Mouse (Mus musculus) layer of hippocampus, postnatal 36 days (tissue): ENCODE measurements around the gene Deup1. TPM values are rescaled to one million over a fixed set of nuclear protein-coding genes. Genes with fewer than 3 reads are reported as not detected.
"Not testable (repeated sequence)": the region's sequence is repeated elsewhere in the genome, so short reads cannot be mapped to it uniquely, and the experiment has no call there.

Source experiments
- DNase-seq, 2 experiments: peaks; one replicate each; pipeline ENCODE4 v3.0.0; 2022
- total RNA-seq, 2 experiments: library from RNA; stranded (reverse); gene quantifications; 2 replicates each; pipeline ENCODE4 v1.2.3; 2021

The Deup1 gene
- total RNA-seq, 2 experiments from 2014 or later, result 0.33 to 1.1 TPM

GRCm38 (mm10) chr9:15587157-15587854 is 40.4 kb downstream of the Deup1 start:
- no peak for DNase-seq

DNA sequence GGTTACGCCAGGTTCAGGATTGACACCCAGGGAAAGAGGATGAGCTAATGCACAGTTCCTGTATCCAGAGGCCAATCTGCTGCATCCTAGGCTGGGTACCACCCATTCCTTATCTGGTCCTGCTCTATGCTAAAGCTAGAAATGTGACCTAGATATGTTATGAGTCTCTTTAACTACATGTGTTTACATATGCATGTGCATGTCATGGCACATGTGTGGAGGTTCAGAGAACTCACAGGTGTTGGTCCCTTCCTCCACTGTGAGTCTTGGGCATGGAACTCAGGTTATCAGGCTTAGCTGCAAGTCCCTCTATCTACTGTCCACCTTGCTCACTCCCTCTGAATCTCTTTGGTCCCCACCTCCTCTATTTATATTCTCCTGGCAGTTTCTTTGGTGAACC is 41.8 kb downstream of the Deup1 start:
- no peak for DNase-seq

- no peak for DNase-seq
Observed at GRCm38 (mm10) chr9:15584209-15584608, 43.5 kb downstream of the Deup1 start.

GRCm38 (mm10) chr9:15582026-15582425 is 45.7 kb downstream of the Deup1 start:
- no peak for DNase-seq

- DNase-seq, result no peak
Observed at GRCm38 (mm10) chr9:15580176-15580575, 47.6 kb downstream of the Deup1 start.

DNA sequence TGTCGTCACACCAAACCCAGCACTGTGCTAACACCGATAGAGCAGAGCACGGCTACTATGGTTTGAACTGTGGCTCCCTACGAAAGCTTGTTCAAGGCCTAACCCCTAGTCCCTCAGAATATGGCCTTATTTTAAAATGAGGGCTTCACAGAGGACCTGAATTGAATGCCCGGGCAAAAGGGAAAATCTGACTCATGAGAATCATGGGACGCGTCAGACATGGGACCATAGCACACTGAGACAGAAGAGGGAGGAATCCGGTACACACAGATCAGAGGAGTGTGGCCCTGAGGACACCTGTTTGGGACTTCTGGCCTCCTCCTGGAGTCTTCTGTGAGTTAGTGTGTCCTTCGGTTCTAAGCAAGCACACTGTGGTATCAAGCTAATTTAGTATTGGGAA is 48.8 kb downstream of the Deup1 start:
- no peak for DNase-seq

- no peak for DNase-seq
Observed at GRCm38 (mm10) chr9:15578427-15578826, 49.3 kb downstream of the Deup1 start.

DNA sequence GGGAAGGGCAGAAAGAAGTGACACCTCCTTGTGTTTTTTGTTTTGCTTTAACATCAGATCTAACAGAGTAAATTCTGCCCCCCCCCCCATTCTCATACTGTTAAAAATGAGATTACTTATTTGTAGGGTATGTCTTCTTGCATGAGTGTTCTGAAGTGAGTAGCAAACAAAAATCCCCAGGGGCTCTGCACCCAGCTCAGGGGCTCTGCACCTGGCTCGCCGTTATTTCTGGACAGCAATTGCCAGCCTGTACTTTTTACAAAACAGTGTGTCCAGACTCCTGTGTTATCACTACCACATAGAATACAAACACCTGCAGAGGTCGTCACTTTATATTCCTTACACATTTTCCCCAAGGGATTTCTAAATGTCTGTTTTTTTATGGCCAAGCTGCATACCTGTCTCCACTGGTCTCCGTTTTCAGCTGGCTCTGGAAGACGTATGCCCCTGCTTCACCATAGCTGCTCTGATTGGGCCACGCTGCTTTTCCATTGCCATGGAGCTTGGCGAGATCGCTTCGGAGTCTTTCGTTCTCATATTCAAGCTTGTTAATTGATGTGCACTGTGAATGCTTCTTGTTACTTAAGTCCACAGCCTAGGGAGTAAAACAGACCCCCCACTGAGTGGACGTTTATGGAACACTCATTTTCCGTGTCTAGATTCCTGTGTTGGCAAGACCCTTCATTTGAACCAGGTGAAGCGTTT is 52.8 kb downstream of the Deup1 start:
- DNase-seq, result no peak

- DNase-seq, result no peak
Observed at GRCm38 (mm10) chr9:15562353-15562752, 65.4 kb downstream of the Deup1 start.

DNA sequence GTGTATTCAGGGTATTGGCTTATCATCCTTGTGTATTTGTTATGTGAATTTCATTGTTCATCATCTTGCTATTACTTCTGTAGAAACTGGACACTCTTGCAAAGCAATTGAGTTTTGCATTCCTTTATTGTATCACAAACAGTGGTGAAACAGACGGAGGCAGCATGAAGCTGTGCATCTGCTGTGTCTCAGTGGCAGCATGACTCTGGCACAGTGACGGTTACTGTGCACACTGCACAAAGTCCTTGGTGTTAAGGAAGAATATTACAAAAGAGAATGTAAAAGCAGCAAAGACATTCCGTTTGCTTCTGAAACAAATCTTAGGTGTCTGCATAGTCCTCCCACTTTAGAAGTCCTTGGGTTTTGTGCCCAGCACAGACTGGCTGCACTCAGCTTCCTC is 67.3 kb downstream of the Deup1 start:
- DNase-seq, result no peak

DNA sequence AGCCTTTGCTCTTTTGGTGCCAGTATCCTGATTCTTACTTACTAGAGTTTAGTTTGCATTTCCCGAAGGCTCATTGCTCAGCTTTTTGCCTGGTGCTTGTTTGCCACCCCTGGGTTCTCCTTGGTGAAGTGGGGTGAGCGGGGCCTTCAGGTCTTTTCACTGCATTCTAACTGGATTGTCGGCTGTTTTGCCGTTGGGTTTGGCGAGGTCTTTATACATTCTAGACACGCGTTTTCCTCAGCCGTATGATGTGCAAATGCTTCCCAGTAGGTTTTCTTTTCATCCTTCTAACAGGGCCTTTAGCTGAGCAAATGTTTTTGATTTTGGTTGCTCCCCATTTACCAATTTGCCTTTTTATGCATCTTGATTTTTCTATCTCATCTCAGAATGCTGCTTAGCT is 74.4 kb downstream of the Deup1 start:
- no peak for DNase-seq

DNA sequence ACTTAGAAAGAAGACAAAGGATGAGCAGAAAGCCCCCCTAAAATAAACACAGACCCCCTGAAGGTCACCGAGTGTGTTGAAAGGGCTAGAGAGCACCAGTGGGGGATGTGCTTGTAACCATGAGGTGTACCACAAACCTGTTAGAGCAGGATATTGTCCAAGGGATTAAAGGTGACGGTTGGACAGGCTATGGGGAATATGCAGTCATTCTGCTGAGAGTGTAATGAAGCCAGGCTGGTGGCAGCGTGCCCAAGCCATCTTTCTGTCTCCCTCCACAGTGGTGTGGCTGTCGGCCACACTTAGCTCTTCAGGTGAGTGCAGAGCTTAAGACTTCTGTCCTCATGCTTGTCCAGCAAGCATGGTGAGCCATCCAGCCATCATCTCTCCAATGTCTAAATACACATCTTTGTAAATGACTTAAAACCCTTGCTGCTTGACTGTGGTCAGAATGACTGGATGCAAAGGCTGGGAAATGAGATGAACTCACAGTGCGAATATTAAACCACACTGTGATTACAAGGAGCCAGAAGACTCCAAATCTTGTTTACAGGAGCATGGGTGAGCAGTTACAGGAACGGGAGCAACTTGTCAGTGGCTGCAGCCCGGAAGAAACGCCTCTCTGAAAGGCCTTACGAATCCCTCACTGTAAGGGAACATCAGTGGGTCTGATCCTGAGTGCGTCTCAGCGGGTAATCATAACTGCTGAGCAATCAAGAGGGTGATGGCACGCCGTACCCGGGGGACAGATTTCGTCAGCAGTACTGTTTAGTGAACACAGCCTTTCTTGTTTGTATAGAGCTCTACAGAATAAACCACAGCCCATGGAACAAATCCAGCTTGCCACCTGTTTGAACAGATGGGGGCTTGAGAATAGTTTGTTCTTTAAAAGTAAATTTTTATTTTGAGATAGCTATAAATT is 75.5 kb downstream of the Deup1 start:
- DNase-seq, result peak; percentile 21 to 33

GRCm38 (mm10) chr9:15551073-15551472 is 76.7 kb downstream of the Deup1 start:
- not testable (repeated sequence) for DNase-seq

GRCm38 (mm10) chr9:15550461-15550961 is 77.2 kb downstream of the Deup1 start:
- DNase-seq, result no peak

GRCm38 (mm10) chr9:15541735-15542354 is 85.9 kb downstream of the Deup1 start:
- DNase-seq, result no peak

- no peak for DNase-seq
Observed at GRCm38 (mm10) chr9:15538979-15539533, 88.7 kb downstream of the Deup1 start.

DNA sequence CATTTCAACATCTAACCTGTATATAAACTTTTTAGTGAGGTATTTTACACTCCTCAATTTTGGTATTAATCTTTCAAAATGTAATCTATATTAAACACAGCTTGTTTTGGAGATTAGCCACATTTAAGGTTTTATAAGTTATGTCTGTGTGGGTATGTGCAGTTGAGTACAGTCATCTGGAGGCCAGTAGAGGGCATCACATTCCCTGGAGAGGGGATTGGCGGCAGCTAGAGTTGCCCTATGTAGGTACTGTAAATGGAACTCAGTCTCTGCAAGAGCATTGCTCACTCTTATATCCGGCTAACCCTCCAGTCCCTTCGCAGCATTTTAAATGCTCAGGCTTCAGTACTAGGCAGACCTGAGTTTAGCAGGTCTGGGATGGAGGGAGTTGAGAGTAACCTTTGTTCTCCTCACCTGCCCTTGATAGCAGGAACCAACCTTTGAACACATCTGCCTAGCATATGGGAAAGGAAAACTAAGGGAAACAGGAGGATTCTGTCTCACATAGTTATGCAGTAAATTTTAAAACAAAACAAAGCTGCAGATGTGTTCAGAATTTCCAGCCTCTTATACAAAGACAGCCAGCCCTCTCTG is 90.2 kb downstream of the Deup1 start:
- no peak for DNase-seq

DNA sequence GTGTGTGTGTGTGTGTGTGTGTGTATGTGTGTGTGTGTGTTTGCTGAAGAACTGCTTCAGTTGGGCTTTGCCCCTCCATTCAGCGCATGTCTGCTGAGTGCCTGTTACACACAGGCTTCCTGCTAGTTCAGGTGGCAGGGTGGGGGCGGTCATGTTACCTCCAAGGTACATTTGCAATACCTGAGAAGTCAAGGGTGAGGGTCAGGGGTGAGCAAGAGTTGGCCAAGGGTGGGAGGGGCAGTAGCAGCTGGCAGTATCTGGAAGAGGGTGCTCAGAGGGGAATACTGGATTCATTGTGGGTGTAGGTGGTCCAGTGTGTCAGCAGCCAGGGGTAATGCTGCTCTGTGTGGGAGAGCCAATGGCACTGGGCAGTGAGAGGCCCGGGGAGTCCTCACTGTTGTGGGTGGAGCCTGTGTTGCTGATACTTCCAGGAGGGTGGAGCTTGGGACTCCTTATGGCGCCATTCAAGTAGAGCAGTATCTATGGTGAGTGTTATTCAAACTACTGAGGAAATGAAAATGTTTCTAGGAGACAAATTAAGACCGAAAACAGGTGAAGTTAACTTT is 90.8 kb downstream of the Deup1 start:
- no peak for DNase-seq

GRCm38 (mm10) chr9:15535418-15535817 is 92.3 kb downstream of the Deup1 start:
- DNase-seq, result no peak

DNA sequence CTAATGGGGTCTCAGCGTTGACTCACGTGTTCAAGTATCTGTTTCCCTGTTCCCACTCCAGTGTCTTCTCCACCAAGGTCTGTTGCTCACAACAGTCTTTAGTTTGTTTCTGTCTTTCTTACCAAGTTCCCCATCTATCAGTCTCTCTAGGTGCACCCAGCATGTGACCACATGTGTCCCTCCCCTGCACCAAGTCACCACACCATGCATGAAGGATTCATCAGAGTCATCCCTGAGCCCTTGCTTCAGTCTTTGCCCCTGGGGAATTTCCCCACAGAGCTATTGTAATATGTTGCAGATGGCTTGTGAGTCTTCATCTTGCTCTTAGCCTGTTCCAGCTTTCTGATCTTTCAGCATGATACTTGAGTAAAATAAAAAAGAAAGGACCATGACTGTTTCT is 93.6 kb downstream of the Deup1 start:
- DNase-seq, result no peak

GRCm38 (mm10) chr9:15533336-15534070 is 94.2 kb downstream of the Deup1 start:
- no peak for DNase-seq
